Mouse (Mus musculus): ENCODE data around the gene Kif4. TPM values are rescaled to one million over a fixed set of nuclear protein-coding genes. Genes with fewer than 3 reads are reported as not detected.

Gene Kif4
- polyA plus RNA-seq, 1 experiment from 2014 or later = 1.0 TPM

DNA sequence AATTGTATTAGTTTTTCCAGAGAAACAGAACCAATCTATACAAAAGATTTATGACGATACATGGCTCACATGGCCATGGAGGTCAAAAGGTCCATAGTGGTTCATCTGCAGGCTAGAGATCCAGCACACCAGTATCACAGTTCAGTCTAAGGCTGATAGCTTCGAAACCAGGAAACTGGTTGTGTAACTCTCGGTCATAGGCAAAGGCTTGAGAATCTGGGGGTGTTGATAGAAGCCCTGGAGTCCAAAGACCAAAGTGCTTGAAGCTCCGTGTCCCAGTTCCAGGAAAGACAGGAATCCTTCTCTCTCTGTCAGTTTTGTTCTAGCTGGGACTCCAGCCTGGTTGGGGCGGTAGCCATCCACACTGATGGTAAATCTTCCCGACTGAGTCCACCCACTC lies 82.5 kb downstream of the Kif4 start:
- H3K36me3 ChIP-seq (ENCODE audit: insufficient read depth, low read length) = no peaks in the 10 kb centered on the region
- H3K27me3 ChIP-seq (replicated peaks; ENCODE audit: insufficient read depth, low read length) = no peaks in the 10 kb centered on the region
- DNase-seq (ENCODE audit: low spot score) (no peak), ATAC-seq (no peak)
- no peak for TF ChIP-seq CTCF (IDR thresholded peaks at IDR 0.05)
- no peak for TF ChIP-seq EP300 (IDR thresholded peaks at IDR 0.05)
- no peaks in the 10 kb centered on the region for H3K9me3 ChIP-seq (ENCODE audit: low read length)
- no peak overlapping the region for H3K4me3 ChIP-seq (ENCODE audit: low read depth, low read length)
- H3K9ac ChIP-seq (replicated peaks; ENCODE audit: low read depth) = no peak overlapping the region
- no peak overlapping the region for H3K4me2 ChIP-seq (replicated peaks; ENCODE audit: low read depth, low read length)
- H3K27ac ChIP-seq (ENCODE audit: low read length) = no peak overlapping the region
- H3K4me1 ChIP-seq (ENCODE audit: insufficient read depth, low read depth, low read length) = no peaks in the 10 kb centered on the region
- WGBS = 89% methylated on average over 6 of the region's 6 CpGs

- no peaks in the 10 kb centered on the region for H3K4me1 ChIP-seq (ENCODE audit: insufficient read depth, low read depth, low read length)
- H3K4me3 ChIP-seq (ENCODE audit: low read depth, low read length) = no peak overlapping the region
- H3K36me3 ChIP-seq (ENCODE audit: insufficient read depth, low read length) = no peaks in the 10 kb centered on the region
- WGBS = 93% methylated on average over 6 of the region's 6 CpGs
- ATAC-seq (no peak), DNase-seq (ENCODE audit: low spot score) (no peak)
- H3K27ac ChIP-seq (ENCODE audit: low read length) = no peak overlapping the region
- H3K9ac ChIP-seq (replicated peaks; ENCODE audit: low read depth) = no peak overlapping the region
- TF ChIP-seq CTCF (IDR thresholded peaks at IDR 0.05) (no peak), EP300 (IDR thresholded peaks at IDR 0.05) (no peak)
- no peaks in the 10 kb centered on the region for H3K27me3 ChIP-seq (replicated peaks; ENCODE audit: insufficient read depth, low read length)
- H3K9me3 ChIP-seq (ENCODE audit: low read length) = no peaks in the 10 kb centered on the region
- H3K4me2 ChIP-seq (replicated peaks; ENCODE audit: low read depth, low read length) = no peak overlapping the region
These were observed 90.6 kb downstream of the Kif4 start for GRCm38 (mm10) chrX:100716173-100716572.

GRCm38 (mm10) chrX:100728947-100729346 lies 103.4 kb downstream of the Kif4 start:
- Histone ChIP-seq H3K27ac (ENCODE audit: low read length) (no peak overlapping the region), H3K9me3 (ENCODE audit: low read length) (no peaks in the 10 kb centered on the region), H3K9ac (replicated peaks; ENCODE audit: low read depth) (no peak overlapping the region), H3K36me3 (ENCODE audit: insufficient read depth, low read length) (no peaks in the 10 kb centered on the region), H3K4me1 (ENCODE audit: insufficient read depth, low read depth, low read length) (no peaks in the 10 kb centered on the region), H3K27me3 (replicated peaks; ENCODE audit: insufficient read depth, low read length) (0 out of 2 replicates have a peak, but pooled peaks cover 7% of the 10 kb centered on the region), H3K4me3 (ENCODE audit: low read depth, low read length) (no peak overlapping the region), H3K4me2 (replicated peaks; ENCODE audit: low read depth, low read length) (no peak overlapping the region)
- 82% methylated on average over 1 of the region's 1 CpGs for WGBS
- TF ChIP-seq CTCF (IDR thresholded peaks at IDR 0.05) (no peak), EP300 (IDR thresholded peaks at IDR 0.05) (no peak)
- no peak for ATAC-seq
- no peak for DNase-seq (ENCODE audit: low spot score)

GRCm38 (mm10) chrX:100729665-100730188 lies 104.2 kb downstream of the Kif4 start, which contains the start of gene Gdpd2:
Gene Gdpd2, plus strand, starts transcription at chrX:100729873.
- peak within 1 kb of the TSS; percentile 5; the same call in 1 of the 2 replicates for H3K4me3 ChIP-seq (ENCODE audit: low read depth, low read length)

GRCm38 (mm10) chrX:100730266-100730665 lies 104.7 kb downstream of the Kif4 start:
- H3K9ac ChIP-seq (replicated peaks; ENCODE audit: low read depth) = no peak overlapping the region
- peak overlapping the region; percentile 36 for H3K4me2 ChIP-seq (replicated peaks; ENCODE audit: low read depth, low read length)
- no peak overlapping the region for H3K27ac ChIP-seq (ENCODE audit: low read length)
- H3K27me3 ChIP-seq (replicated peaks; ENCODE audit: insufficient read depth, low read length) = 0 out of 2 replicates have a peak, but pooled peaks cover 7% of the 10 kb centered on the region
- ATAC-seq = peak; percentile 17; the same call in 1 of the 2 replicates
- H3K9me3 ChIP-seq (ENCODE audit: low read length) = no peaks in the 10 kb centered on the region
- no peaks in the 10 kb centered on the region for H3K4me1 ChIP-seq (ENCODE audit: insufficient read depth, low read depth, low read length)
- 19% methylated on average over 6 of the region's 8 CpGs for WGBS
- H3K4me3 ChIP-seq (ENCODE audit: low read depth, low read length) = peak overlapping the region; percentile 5; the same call in 1 of the 2 replicates
- no peaks in the 10 kb centered on the region for H3K36me3 ChIP-seq (ENCODE audit: insufficient read depth, low read length)
- DNase-seq (ENCODE audit: low spot score) = no peak
- no peak for TF ChIP-seq EP300 (IDR thresholded peaks at IDR 0.05)
- no peak for TF ChIP-seq CTCF (IDR thresholded peaks at IDR 0.05)

More at GRCm38 (mm10) chrX:100729665-100730188, 104.2 kb downstream of the Kif4 start, which contains the start of gene Gdpd2:
- Histone ChIP-seq H3K27me3 (replicated peaks; ENCODE audit: insufficient read depth, low read length) (0 out of 2 replicates have a peak, but pooled peaks cover 7% of the 10 kb centered on the region), H3K9ac (replicated peaks; ENCODE audit: low read depth) (no peak within 1 kb of the TSS), H3K27ac (ENCODE audit: low read length) (no peak within 1 kb of the TSS), H3K4me1 (ENCODE audit: insufficient read depth, low read depth, low read length) (no peaks in the 10 kb centered on the region), H3K9me3 (ENCODE audit: low read length) (no peaks in the 10 kb centered on the region), H3K4me2 (replicated peaks; ENCODE audit: low read depth, low read length) (peak within 1 kb of the TSS; percentile 36), H3K36me3 (ENCODE audit: insufficient read depth, low read length) (no peaks in the 10 kb centered on the region)
- 11% methylated on average over 7 of the region's 8 CpGs for WGBS
- peak; percentile 79 for ATAC-seq
- peak; percentile 68 for DNase-seq (ENCODE audit: low spot score)
- no peak for TF ChIP-seq EP300 (IDR thresholded peaks at IDR 0.05)
- peak; percentile 65 for TF ChIP-seq CTCF (IDR thresholded peaks at IDR 0.05)

DNA sequence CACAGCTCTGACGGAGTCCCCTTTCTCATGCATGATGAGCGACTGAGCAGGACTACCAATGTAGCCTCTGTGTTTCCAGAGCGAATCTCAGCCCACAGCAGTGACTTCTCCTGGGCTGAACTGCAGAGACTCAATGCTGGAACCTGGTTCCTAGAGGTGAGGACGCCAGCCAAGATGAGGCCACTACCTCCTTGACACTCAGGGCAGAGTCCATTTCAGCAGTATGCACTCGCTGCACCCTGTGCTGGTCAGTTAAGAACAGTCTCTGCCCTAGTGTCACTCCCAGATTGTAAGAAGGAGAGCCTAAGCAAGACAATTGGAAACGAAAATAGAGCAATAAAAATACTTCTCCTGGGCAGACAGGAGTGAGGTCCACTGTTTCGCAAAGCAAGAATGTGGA lies 108.8 kb downstream of the Kif4 start:
- no peak for DNase-seq (ENCODE audit: low spot score)
- H3K27ac ChIP-seq (ENCODE audit: low read length) = no peak overlapping the region
- 0 out of 2 replicates have a peak, but pooled peaks cover 7% of the 10 kb centered on the region for H3K27me3 ChIP-seq (replicated peaks; ENCODE audit: insufficient read depth, low read length)
- TF ChIP-seq CTCF (IDR thresholded peaks at IDR 0.05) (no peak), EP300 (IDR thresholded peaks at IDR 0.05) (no peak)
- 72% methylated on average over 7 of the region's 7 CpGs for WGBS
- H3K4me1 ChIP-seq (ENCODE audit: insufficient read depth, low read depth, low read length) = no peaks in the 10 kb centered on the region
- H3K9me3 ChIP-seq (ENCODE audit: low read length) = no peaks in the 10 kb centered on the region
- no peak overlapping the region for H3K4me3 ChIP-seq (ENCODE audit: low read depth, low read length)
- no peak for ATAC-seq
- H3K9ac ChIP-seq (replicated peaks; ENCODE audit: low read depth) = no peak overlapping the region
- H3K36me3 ChIP-seq (ENCODE audit: insufficient read depth, low read length) = no peaks in the 10 kb centered on the region
- H3K4me2 ChIP-seq (replicated peaks; ENCODE audit: low read depth, low read length) = no peak overlapping the region
